Mouse (Mus musculus) B cell, adult 2 months (primary cell): ENCODE data around the gene Sephs2.

ENCODE experiments used
- DNase-seq, 2 experiments: peaks; one replicate each; pipeline ENCODE4 v3.0.0; 2022

Gene Sephs2

DNA sequence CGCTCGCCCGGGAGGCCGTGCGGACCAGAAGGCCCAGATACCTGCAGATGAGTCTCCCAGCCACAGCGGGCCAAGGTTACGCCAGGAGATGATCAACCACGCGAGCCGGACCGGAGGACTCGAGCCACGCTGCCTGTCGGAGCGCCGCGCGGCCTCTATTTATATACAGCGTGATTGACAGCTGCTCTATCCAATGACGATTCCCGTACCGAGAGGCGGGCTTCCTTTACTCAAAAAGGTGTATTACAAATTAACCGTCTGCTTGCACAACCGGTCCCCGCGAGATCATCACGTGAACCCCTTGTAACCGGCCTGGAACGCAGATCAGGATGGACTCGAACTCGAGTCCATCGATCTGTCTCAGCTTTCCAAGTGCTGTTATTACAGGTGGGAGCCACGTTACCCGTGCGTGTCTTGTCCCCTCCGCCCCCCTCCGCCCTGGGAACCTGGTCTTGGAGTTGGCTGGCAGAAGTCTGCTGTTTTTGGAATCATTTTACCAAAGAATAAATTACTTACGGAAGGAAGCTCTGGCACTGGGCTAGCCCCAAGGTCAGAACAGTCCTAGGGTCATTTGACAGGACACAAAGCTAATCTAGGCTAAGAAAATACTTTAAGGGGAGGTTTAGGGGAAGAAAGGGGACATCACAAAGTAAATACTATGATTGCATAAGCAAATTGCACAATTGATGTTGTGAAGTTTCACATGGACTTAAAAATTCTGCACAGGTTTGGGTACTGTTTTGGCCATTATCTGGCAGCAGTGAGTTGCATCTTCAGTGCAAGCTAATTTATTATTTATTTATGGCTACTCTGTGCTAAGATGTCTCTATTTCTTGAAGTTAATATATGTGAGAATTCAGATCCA, at the start of gene Sephs2:
Sephs2 (minus strand) TSS at position 131 of the 865 bp plus-strand sequence.
- DNase-seq, result peak; percentile 93

GRCm38 (mm10) chr7:127322085-127322484, 48.2 kb upstream of the Sephs2 start:
- peak; percentile 17 to 25 for DNase-seq

DNA sequence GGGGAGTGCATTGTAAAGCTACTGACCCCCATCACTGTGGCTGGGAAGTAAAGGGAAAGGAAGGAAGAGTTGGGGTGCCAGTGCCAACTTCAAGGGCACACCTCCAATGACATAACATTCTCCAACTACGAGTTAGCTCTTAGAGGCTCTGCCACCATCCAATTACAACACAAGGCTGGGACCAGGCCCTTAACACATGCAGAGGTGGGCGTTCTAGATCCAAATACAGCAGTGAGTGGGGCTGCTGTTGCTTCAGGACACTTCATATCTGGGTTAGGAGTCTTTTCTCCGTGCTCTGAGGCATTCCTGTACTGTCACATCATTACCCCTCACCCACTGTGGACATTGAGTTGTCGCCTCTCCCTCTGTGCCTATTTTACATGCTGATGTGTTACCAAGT, 47.3 kb upstream of the Sephs2 start:
- no peak for DNase-seq

- DNase-seq, result no peak
Observed at GRCm38 (mm10) chr7:127313912-127314311, 40.1 kb upstream of the Sephs2 start.

DNA sequence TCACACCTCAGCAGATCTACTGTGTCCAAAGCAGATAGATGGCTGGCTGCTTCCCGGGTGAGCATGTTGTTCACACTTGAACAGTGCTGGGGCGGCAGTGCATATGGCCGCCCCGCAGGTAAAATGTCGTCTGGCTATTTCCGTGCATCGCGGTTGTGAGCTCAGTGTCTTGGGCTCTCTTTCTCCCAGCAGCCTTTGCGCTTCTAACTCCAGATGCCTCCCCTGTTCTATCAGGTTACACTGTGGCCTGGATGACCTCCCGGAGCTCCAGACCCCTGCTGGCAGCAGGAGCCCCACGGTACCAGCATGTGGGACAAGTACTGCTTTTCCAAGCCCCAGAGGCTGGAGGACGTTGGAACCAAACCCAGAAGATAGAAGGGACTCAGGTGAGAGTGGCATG, 36.1 kb upstream of the Sephs2 start:
- DNase-seq, result no peak

DNA sequence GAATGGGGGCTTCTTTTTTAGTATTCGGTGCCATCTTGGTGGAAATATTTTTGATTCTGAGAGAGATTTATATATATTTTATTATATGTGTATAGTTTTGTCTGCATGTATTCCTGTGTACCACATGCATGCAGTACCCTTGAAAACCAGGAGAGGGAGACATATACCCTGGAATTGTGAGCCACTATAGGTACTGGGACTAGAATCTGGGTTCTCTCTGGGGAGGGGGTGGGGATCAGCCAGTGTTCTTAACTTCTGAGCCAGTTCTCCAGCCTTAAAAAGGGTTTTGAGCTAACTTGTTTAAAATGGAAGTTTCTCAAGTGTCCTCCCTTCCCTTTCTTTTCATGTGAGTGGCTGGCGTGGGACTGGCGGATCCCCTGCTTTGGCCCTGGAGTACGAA, 35.0 kb upstream of the Sephs2 start:
- DNase-seq, result peak; percentile 59 to 68

GRCm38 (mm10) chr7:127308431-127308830, 34.6 kb upstream of the Sephs2 start:
- no peak for DNase-seq

DNA sequence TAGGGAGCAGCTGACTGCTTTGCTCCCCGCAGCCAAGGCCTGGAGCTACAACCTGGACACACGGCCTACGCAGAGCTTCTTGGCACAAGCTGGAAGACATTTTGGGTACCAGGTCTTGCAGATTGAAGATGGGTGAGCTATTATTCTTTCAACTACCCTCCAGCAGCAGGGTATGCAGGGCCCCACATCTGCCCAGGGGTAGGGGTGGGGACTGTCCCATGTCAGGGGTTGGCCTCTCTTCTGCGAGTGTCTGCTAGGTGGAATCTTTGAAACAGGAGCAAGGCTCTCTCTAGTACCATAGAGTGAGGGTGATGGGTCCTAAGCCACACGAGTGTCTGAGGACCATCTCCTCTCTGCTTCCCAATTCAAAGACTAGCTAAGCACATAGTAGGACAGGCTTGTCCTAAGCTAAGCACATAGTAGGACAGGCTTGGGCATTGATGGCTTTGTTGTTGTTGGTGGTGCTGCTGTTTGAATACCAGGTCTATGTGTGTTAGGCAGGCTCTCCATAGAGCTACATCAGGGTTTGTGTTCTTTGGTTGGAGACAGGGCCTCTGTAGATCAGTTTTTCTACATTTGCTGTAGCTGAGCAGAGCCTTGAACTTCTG, 23.8 kb upstream of the Sephs2 start:
- DNase-seq, result no peak

DNA sequence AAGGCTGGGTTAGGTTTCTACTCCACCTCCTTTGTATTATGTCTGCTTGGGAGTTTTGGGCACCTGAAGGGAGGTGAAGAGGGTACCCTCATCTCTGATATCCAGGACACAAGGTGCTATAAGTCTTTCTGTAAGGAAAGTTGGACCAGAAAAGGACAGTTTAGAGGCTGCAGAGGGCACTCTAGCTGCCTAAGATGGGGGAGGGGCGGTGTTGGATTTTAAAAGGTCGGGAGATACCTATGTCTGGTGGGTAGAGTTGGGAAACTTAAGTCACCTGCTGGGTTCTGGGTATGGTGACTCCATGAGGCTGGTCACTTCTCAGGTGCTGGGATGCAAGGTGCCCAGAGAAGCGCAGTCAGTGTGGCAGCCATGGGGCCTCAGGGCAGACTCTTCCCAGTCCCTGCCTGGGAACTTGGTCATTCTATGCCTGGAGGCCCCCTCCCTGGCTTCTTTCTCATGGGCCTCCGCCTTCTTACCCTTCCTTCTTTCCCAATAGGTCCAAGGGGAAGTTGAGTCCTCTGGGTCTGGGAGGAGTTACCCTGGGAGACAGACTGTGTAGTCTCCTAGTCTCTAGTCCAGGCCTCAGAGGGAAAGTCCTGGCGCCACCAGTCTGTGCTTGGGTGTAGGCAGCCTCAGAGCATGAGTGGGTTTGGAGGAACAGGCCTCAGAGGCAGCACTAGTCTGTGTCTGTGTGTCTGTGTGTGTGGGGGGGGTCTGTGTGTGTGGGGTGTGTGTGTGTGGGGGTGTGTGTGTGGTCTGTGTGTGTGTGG, 23.1 kb upstream of the Sephs2 start:
- DNase-seq, result no peak

- peak; percentile 68 to 77 for DNase-seq
Observed at GRCm38 (mm10) chr7:127296098-127296497, 22.2 kb upstream of the Sephs2 start, which contains the start of gene Itgal. Gene Itgal, plus strand, starts transcription at chr7:127296260.

- peak; percentile 38 to 52 for DNase-seq
Observed at GRCm38 (mm10) chr7:127290142-127290541, 16.3 kb upstream of the Sephs2 start.

DNA sequence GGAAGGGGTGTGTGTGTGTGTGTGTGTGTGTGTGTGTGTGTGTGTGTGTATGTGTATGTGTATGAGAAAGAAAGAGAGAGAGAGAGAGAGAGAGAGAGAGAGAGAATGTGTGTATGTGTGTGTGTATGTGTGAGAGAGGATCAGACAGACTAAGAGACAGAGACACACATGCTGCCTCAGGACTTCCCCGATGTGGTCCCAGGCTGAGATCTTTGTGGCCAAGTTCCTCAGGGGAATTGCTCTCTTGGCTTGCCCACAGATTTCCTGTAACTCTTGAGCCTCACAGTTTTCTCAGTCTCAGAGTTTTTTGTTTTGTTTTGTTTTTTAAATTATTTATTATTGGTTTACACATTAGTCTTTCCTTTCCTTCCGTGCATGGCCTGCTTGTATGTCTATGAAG, 15.5 kb upstream of the Sephs2 start:
- peak; percentile 28 to 39 for DNase-seq

DNA sequence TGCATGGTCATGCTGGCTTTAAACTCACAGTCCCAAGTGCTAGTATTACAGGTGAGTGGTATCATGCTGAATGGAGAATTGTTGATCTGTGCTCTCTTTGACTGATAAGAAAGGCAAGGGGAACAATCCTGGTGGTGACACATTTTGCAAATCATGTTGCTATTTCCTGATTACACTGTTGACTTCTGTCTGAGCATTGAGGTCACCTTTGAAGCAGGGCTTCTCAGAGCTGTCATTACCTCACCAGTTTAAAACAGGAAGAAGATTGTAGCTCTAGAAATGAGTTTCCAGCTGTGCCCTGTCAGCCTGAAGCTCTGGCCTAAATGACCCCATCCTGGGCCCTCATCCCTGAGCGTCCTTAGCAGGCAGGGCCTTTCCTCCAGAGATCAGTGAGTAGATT, 14.1 kb upstream of the Sephs2 start:
- DNase-seq, result peak in 1 of 2 experiments; percentile 22

DNA sequence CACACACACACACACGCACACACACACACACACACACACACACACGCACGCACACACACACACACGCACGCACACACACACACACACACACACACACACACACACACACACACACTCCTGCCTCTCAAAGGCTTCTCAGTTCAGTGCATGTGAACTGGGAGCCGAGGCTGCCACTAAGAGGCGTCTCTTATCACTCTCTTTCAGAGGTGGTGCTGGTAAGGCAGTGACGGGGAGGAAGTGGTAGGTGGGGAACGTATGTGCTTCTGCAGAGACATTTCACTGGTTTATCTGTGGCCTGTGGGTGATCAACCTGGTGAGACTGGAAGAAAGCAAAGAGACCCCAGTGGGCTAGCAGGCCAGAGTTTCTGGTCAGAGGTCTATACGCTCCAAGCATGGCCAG, 11.3 kb upstream of the Sephs2 start:
- peak in 1 of 2 experiments; percentile 13 for DNase-seq

DNA sequence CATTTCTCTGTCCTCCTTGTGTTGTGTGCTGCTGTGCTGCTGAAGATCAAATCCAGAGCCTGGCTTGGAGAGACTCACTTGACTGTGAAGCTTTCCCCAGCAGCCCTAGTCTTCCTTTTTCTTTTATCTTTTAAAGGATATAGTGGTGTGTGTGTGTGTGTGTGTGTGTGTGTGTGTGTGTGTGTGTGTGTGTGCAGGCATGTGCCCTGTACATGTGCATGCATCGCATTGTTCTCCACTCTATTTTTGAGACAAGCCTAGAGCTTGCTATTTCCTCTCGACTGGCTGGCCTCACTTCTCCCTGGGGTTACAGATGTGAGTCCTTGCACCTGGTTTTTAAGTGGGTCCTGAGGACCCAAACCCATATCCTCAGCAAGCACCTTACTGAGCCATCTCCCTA, 8.3 kb upstream of the Sephs2 start:
- no peak for DNase-seq

DNA sequence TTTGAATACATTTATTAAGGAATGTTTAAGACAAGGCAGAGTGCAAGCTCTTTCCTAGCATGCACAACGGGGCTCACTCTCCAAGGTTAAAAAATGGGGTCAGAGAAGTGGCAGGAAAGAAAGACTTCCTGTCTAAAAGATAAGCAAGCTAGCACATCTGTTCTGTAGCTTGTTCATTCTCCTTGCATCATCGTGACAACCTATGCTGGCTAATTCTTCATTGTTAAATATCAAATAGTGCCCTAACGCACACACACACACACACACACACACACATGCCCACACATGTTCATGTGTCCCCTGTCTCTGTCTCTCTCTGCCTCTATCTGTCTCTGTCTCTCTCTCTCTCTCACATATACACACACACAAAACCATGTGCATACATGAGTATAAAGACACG, 7.3 kb upstream of the Sephs2 start:
- no peak for DNase-seq

- DNase-seq, result no peak
Observed at GRCm38 (mm10) chr7:127280092-127280491, 6.2 kb upstream of the Sephs2 start.

GRCm38 (mm10) chr7:127278311-127278710, 4.5 kb upstream of the Sephs2 start:
- peak; percentile 58 to 66 for DNase-seq

DNA sequence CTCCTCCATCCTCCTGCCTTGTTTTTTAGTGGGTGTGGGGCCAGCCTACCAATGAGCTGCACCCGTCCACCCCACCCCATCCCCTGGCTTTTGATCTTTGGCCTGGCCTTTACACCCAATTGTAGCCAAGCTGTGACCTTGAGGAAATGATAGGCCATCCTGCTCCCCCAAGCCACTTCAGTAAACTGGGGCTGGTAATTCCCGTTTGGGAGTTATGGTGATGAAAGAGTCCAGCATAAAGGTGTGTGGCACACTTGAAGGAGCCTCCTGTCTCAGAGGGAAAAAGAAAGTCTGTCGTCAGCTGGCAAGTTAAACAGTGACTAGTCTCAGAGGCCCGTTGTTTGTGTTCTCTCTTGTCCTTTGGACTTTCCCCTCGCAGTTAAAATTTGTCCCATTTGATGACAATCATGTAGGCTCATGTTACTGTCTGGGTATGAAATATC, 2.7 kb upstream of the Sephs2 start:
- DNase-seq, result no peak

DNA sequence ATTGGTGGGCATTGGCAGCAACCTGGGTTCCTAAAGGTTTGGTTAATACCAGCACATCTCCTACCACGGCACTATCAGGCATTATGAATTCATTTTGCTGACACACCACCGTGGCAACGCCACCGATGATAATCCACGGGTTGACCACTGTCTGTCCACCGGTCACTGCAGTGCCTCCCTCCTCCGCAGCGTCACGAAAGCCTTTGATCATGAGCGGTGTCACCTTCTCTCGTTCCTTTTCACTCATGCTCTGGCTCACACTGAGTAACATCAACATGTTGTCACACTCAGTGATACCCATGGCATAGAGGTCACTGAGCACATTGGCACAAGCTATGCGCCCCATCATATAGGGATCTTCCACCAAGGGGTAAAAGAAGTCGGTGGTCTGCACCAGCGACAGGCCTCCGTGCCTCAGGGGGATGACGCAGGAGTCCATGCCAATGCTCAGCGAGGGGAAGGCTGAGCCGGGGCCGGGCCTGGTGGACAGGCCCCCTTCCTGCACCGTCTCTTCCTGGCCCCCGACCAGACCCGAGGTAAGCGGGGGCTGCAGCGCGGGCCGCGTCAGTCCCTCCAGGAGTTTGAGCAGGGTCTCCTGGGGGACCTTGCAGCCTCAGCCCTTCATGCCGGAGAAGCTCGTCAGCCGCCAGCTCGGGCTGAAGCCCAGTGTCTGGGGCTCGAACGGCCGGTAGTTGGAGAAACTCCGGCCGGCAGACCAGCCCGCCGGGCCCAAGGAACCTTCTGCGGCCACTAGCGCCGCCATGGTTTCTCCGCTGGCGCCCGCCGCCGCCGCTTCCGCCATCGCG, 534 bp downstream of the Sephs2 start:
- no peak for DNase-seq

GRCm38 (mm10) chr7:127272566-127272965, 1.3 kb downstream of the Sephs2 start:
- DNase-seq, result no peak

GRCm38 (mm10) chr7:127271093-127271492, 2.8 kb downstream of the Sephs2 start:
- DNase-seq, result no peak

GRCm38 (mm10) chr7:127270666-127271065, 3.2 kb downstream of the Sephs2 start:
- DNase-seq, result no peak
